Mouse (Mus musculus): Measurements from ENCODE around the gene Cacnb2. TPM values are rescaled to one million over a fixed set of nuclear protein-coding genes. Genes with fewer than 3 reads are reported as not detected.
"Not testable (repeated sequence)": the region's sequence is repeated elsewhere in the genome, so short reads cannot be mapped to it uniquely, and the experiment has no call there.

Gene Cacnb2
- polyA plus RNA-seq, 1 experiment from 2014 or later: 3.3 TPM

DNA sequence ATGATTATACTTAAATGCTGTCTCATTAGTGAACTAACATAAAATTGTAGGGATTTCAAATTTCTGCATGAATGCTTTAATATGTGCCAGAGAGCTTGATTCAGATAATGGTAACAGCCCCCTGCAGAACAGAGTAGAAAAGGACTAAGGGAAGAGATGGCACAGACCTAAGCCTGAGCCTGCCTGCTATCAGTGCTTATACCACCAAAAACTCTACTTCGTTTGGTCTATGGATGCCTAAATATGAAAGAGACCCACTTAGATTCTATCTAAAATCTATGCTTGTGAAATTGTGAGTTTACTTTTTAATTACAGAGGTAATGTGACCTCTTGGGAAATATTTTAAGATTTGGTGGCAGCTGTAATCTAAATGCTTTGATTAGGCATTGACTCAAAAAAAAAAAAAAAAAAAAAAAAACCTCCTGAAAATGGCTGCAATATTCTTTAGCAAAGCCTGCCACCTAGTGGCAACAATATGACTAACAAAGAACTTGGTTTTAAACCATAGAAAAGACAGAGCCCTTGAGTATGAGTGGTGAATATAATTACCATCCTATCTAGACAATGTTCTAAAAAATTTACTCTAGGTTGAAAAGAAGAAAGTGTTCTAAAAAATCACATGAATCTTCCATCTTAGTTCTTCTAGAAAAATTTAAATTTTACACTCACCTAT is 100.2 kb downstream of the Cacnb2 start:
- Histone ChIP-seq H3K27ac (ENCODE audit: low read length) (no peak overlapping the region), H3K4me2 (ENCODE audit: low read depth, low read length) (no peak overlapping the region), H3K4me3 (replicated peaks; ENCODE audit: low read length) (no peak overlapping the region), H3K36me3 (ENCODE audit: control insufficient read depth, insufficient read depth, low read length) (no peaks in the 10 kb centered on the region), H3K9me3 (replicated peaks; ENCODE audit: control insufficient read depth, low read length) (no peaks in the 10 kb centered on the region), H3K9ac (ENCODE audit: low read length) (no peak overlapping the region), H3K27me3 (ENCODE audit: control insufficient read depth, insufficient read depth, low read length) (no peaks in the 10 kb centered on the region), H3K4me1 (ENCODE audit: control insufficient read depth, insufficient read depth, low read length) (no peaks in the 10 kb centered on the region)
- WGBS: 67% methylated on average over 1 of the region's 1 CpGs
- no peak for ATAC-seq (ENCODE audit: insufficient read depth, low FRiP score)

GRCm38 (mm10) chr2:14703676-14704075 is 100.8 kb downstream of the Cacnb2 start:
- ATAC-seq (ENCODE audit: insufficient read depth, low FRiP score): no peak

DNA sequence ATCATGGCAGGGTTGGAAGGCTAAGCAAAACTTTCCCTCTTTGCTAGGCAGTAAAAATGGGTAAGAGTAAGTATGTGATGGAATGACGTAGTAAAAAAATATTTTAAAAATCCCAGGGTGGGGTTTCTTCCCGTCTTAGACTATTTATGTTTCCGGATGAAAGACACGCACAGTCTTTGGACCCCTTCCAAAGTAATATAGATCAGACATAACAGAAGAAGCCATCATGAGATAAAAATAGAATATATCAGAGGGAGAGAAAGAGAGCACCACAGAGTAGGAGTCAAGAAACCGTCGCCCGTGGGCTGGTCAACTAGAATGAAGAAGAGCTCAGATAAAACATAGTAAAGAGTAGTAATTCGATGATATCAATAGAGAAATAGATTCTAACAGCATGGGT is 107.4 kb downstream of the Cacnb2 start:
- H3K9ac ChIP-seq (ENCODE audit: low read length): no peak overlapping the region
- H3K4me2 ChIP-seq (ENCODE audit: low read depth, low read length): no peak overlapping the region
- H3K4me3 ChIP-seq (replicated peaks; ENCODE audit: low read length): no peak overlapping the region
- 67% methylated on average over 8 of the region's 8 CpGs for WGBS
- H3K9me3 ChIP-seq (replicated peaks; ENCODE audit: control insufficient read depth, low read length): no peaks in the 10 kb centered on the region
- no peaks in the 10 kb centered on the region for H3K27me3 ChIP-seq (ENCODE audit: control insufficient read depth, insufficient read depth, low read length)
- H3K36me3 ChIP-seq (ENCODE audit: control insufficient read depth, insufficient read depth, low read length): no peaks in the 10 kb centered on the region
- H3K27ac ChIP-seq (ENCODE audit: low read length): no peak overlapping the region
- H3K4me1 ChIP-seq (ENCODE audit: control insufficient read depth, insufficient read depth, low read length): no peaks in the 10 kb centered on the region
- ATAC-seq (ENCODE audit: insufficient read depth, low FRiP score): no peak

More at GRCm38 (mm10) chr2:14703676-14704075, 100.8 kb downstream of the Cacnb2 start:
- no peaks in the 10 kb centered on the region for H3K9me3 ChIP-seq (replicated peaks; ENCODE audit: control insufficient read depth, low read length)
- H3K9ac ChIP-seq (ENCODE audit: low read length): no peak overlapping the region
- no peaks in the 10 kb centered on the region for H3K4me1 ChIP-seq (ENCODE audit: control insufficient read depth, insufficient read depth, low read length)
- H3K36me3 ChIP-seq (ENCODE audit: control insufficient read depth, insufficient read depth, low read length): no peaks in the 10 kb centered on the region
- no peak overlapping the region for H3K4me2 ChIP-seq (ENCODE audit: low read depth, low read length)
- no peaks in the 10 kb centered on the region for H3K27me3 ChIP-seq (ENCODE audit: control insufficient read depth, insufficient read depth, low read length)
- H3K27ac ChIP-seq (ENCODE audit: low read length): no peak overlapping the region
- 76% methylated on average over 4 of the region's 4 CpGs for WGBS
- no peak overlapping the region for H3K4me3 ChIP-seq (replicated peaks; ENCODE audit: low read length)

DNA sequence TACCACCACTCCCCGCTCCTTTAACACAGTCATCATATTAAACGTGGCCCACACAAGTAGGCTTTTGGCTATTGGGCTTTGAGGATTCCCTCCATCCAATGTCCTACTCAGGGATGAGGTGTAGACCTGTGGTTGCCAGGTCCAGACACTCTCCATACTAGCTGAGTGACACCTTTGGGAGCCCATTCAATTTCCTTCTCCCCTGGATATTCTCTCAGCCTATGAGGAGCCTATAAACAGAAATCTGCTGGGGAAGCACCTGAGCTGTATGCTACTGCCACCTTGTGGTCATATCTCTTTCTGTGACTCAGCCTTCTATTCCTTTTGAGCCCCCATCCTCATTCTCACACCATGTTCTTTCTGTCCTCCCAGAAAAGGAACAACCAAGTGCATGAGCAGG is 108.9 kb downstream of the Cacnb2 start:
- Histone ChIP-seq H3K9me3 (replicated peaks; ENCODE audit: control insufficient read depth, low read length) (no peaks in the 10 kb centered on the region), H3K27ac (ENCODE audit: low read length) (no peak overlapping the region), H3K4me3 (replicated peaks; ENCODE audit: low read length) (no peak overlapping the region), H3K4me1 (ENCODE audit: control insufficient read depth, insufficient read depth, low read length) (no peaks in the 10 kb centered on the region), H3K27me3 (ENCODE audit: control insufficient read depth, insufficient read depth, low read length) (no peaks in the 10 kb centered on the region), H3K9ac (ENCODE audit: low read length) (no peak overlapping the region), H3K36me3 (ENCODE audit: control insufficient read depth, insufficient read depth, low read length) (no peaks in the 10 kb centered on the region), H3K4me2 (ENCODE audit: low read depth, low read length) (no peak overlapping the region)
- no peak for ATAC-seq (ENCODE audit: insufficient read depth, low FRiP score)
- WGBS: 80% methylated on average over 2 of the region's 2 CpGs

DNA sequence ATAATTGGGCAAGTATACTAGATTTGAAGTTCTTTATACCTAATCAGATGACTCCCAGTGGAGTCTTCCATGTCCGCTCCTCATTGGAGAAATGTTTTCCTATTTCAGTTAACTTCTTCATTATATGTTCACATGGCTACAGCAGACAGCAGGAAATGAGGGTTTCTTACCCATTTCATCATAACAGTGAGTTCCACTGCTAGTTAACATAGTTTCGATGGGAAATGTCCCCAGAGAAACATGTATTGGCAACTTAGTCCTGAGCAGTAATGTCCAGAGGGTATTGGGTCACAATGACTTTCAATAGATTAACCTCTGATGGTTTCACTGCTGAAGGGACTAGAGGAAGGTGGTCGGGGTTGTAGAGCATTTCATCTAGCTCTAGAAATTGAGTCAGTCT is 110.2 kb downstream of the Cacnb2 start:
- Histone ChIP-seq H3K4me3 (replicated peaks; ENCODE audit: low read length) (no peak overlapping the region), H3K9ac (ENCODE audit: low read length) (no peak overlapping the region), H3K9me3 (replicated peaks; ENCODE audit: control insufficient read depth, low read length) (no peaks in the 10 kb centered on the region), H3K4me1 (ENCODE audit: control insufficient read depth, insufficient read depth, low read length) (no peaks in the 10 kb centered on the region), H3K27ac (ENCODE audit: low read length) (no peak overlapping the region), H3K27me3 (ENCODE audit: control insufficient read depth, insufficient read depth, low read length) (no peaks in the 10 kb centered on the region), H3K36me3 (ENCODE audit: control insufficient read depth, insufficient read depth, low read length) (no peaks in the 10 kb centered on the region), H3K4me2 (ENCODE audit: low read depth, low read length) (no peak overlapping the region)
- WGBS: 89% methylated on average over 3 of the region's 3 CpGs
- no peak for ATAC-seq (ENCODE audit: insufficient read depth, low FRiP score)

- no peak overlapping the region for H3K4me2 ChIP-seq (ENCODE audit: low read depth, low read length)
- H3K4me3 ChIP-seq (replicated peaks; ENCODE audit: low read length): no peak overlapping the region
- no peaks in the 10 kb centered on the region for H3K27me3 ChIP-seq (ENCODE audit: control insufficient read depth, insufficient read depth, low read length)
- no peak overlapping the region for H3K9ac ChIP-seq (ENCODE audit: low read length)
- no peaks in the 10 kb centered on the region for H3K9me3 ChIP-seq (replicated peaks; ENCODE audit: control insufficient read depth, low read length)
- H3K27ac ChIP-seq (ENCODE audit: low read length): no peak overlapping the region
- H3K4me1 ChIP-seq (ENCODE audit: control insufficient read depth, insufficient read depth, low read length): no peaks in the 10 kb centered on the region
- WGBS: 42% methylated on average over 1 of the region's 1 CpGs
- no peaks in the 10 kb centered on the region for H3K36me3 ChIP-seq (ENCODE audit: control insufficient read depth, insufficient read depth, low read length)
- ATAC-seq (ENCODE audit: insufficient read depth, low FRiP score): no peak
Observed at GRCm38 (mm10) chr2:14716666-14717065, 113.8 kb downstream of the Cacnb2 start.

DNA sequence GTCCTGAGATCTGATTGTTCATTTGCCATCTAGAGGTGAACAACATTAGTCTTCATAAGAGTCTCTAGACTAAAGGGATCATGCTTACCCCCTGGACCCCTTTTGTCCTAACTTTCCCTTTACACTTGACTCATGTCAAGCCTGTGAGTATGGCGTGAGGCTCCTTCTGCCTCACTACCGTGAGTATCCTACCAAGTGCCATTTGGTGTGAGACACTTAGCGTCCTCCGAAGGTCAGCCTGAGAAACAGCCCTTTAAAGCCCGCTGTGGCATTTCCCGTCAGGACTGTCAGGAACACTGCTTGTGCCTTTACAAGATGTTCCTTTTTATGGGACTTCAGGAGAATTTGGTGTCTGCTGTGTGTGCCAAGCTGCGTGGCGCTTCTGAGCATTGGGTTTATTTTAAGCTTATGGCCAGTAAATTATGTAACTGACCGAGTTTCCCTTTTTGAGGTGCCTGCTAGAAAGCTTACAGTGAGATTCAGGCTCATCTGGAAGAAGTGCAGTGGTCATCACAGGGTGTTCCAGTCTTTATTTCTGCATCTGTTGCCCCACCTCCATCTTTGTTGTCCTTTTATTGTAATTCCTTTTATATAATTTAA is 116.3 kb downstream of the Cacnb2 start:
- no peak overlapping the region for H3K4me2 ChIP-seq (ENCODE audit: low read depth, low read length)
- H3K27ac ChIP-seq (ENCODE audit: low read length): no peak overlapping the region
- H3K4me3 ChIP-seq (replicated peaks; ENCODE audit: low read length): no peak overlapping the region
- H3K9me3 ChIP-seq (replicated peaks; ENCODE audit: control insufficient read depth, low read length): no peaks in the 10 kb centered on the region
- WGBS: 84% methylated on average over 9 of the region's 9 CpGs
- ATAC-seq (ENCODE audit: insufficient read depth, low FRiP score): no peak
- no peak overlapping the region for H3K9ac ChIP-seq (ENCODE audit: low read length)
- H3K4me1 ChIP-seq (ENCODE audit: control insufficient read depth, insufficient read depth, low read length): no peaks in the 10 kb centered on the region
- no peaks in the 10 kb centered on the region for H3K27me3 ChIP-seq (ENCODE audit: control insufficient read depth, insufficient read depth, low read length)
- H3K36me3 ChIP-seq (ENCODE audit: control insufficient read depth, insufficient read depth, low read length): no peaks in the 10 kb centered on the region

DNA sequence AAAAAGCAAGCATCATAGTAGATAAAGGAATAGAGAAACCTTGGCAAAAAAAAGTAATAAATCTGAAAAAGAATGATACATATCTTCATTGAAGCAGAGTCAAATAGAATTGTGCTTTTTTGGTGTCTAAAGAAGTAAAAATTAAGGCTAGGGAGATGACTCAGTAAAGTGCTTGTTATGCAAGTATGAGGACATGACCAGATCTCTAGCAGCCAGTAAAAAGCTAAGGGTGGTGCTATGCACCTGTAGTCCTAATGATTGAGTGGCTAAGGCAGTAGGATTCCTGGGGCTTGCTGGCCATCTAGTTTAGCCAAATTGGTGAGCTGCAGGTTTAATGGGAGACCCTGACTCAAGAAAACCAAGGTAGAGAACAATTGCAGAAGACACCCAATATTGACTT is 122.5 kb downstream of the Cacnb2 start:
- ATAC-seq (ENCODE audit: insufficient read depth, low FRiP score): no peak
- no peak overlapping the region for H3K4me2 ChIP-seq (ENCODE audit: low read depth, low read length)
- no peaks in the 10 kb centered on the region for H3K4me1 ChIP-seq (ENCODE audit: control insufficient read depth, insufficient read depth, low read length)
- H3K9ac ChIP-seq (ENCODE audit: low read length): no peak overlapping the region
- no peaks in the 10 kb centered on the region for H3K36me3 ChIP-seq (ENCODE audit: control insufficient read depth, insufficient read depth, low read length)
- no peaks in the 10 kb centered on the region for H3K27me3 ChIP-seq (ENCODE audit: control insufficient read depth, insufficient read depth, low read length)
- no peak overlapping the region for H3K4me3 ChIP-seq (replicated peaks; ENCODE audit: low read length)
- no peaks in the 10 kb centered on the region for H3K9me3 ChIP-seq (replicated peaks; ENCODE audit: control insufficient read depth, low read length)
- H3K27ac ChIP-seq (ENCODE audit: low read length): no peak overlapping the region

DNA sequence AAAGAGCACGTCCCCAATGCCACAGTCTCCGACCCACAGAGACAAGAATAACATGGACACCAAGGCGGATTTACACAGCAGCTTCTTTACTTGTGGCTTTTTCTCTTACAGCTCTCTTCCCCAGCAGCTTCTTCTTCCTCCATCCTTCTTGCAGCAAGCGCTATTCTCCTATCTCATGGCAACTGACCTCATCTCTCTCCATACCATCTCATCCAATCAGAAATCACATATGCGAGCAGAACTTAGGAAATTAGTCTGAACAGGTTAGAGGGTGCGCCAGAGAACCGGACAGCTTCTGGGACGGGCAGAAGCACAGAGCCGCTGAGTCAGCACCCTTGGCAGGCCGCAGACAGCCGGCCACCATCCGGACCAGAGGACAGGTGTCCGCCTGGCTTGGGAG is 123.7 kb downstream of the Cacnb2 start:
- not testable (repeated sequence) for H3K9ac ChIP-seq (ENCODE audit: low read length); H3K27ac ChIP-seq (ENCODE audit: low read length); ATAC-seq (ENCODE audit: insufficient read depth, low FRiP score); H3K4me3 ChIP-seq (replicated peaks; ENCODE audit: low read length); H3K4me1 ChIP-seq (ENCODE audit: control insufficient read depth, insufficient read depth, low read length); H3K9me3 ChIP-seq (replicated peaks; ENCODE audit: control insufficient read depth, low read length); H3K27me3 ChIP-seq (ENCODE audit: control insufficient read depth, insufficient read depth, low read length); H3K36me3 ChIP-seq (ENCODE audit: control insufficient read depth, insufficient read depth, low read length); H3K4me2 ChIP-seq (ENCODE audit: low read depth, low read length)
- 94% methylated on average over 13 of the region's 13 CpGs for WGBS

Measured in stomach, embryonic 16.5 days (tissue).